In the genomic region with DNA sequence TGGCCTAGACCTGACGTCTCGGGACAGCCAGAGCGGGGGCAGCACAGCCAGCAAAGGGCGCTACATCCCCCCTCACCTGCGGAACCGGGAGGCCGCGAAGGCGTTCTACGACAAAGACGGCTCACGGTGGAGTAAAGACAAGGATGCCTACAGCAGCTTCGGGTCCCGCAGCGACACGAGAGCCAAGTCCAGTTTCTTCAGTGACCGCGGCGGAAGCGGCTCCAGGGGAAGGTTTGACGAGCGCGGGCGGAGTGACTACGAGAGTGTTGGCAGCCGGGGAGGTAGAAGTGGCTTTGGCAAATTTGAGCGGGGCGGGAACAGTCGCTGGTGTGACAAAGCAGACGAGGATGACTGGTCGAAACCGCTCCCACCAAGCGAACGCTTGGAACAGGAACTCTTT, we compare ENCODE assay signal across 18 mouse cellular contexts. TPM values are rescaled to one million over a fixed set of nuclear protein-coding genes. Genes with fewer than 3 reads are reported as not detected.
"Had no signal": no experiment of that assay in that cellular context is flagged by ENCODE, and none has a peak within 500 bp of the region (broad histone marks: within the 10 kb centered on the region; RNA-seq: fewer than 3 reads in every experiment).

No protein-coding gene starts in this region.

- ATAC-seq: midbrain, embryonic 16.5 days had no signal

- H3K27me3 ChIP-seq: limb, embryonic 12.5 days; midbrain, embryonic 12.5 days; neural tube, embryonic 15.5 days had no signal

- DNase-seq: kidney, adult 8-10 months; kidney, postnatal 25 days; layer of hippocampus, adult 9-11 months; layer of hippocampus, postnatal 36 days; lung, adult 18-20 months; right cerebral cortex, postnatal 4 days; spleen, adult 18-20 months had no signal

- H3K4me3 ChIP-seq: limb, embryonic 12.5 days; midbrain, embryonic 12.5 days; neural tube, embryonic 15.5 days had no signal

- H3K4me1 ChIP-seq: limb, embryonic 12.5 days; midbrain, embryonic 12.5 days; neural tube, embryonic 15.5 days had no signal

- H3K27ac ChIP-seq: limb, embryonic 12.5 days; liver, embryonic 14.5 days; midbrain, embryonic 12.5 days; neural tube, embryonic 15.5 days had no signal

- H3K9ac ChIP-seq: limb, embryonic 12.5 days; liver, embryonic 14.5 days; midbrain, embryonic 12.5 days; neural tube, embryonic 15.5 days had no signal

- H3K9me3 ChIP-seq: neural tube, embryonic 15.5 days had no signal

- H3K36me3 ChIP-seq: limb, embryonic 12.5 days; midbrain, embryonic 12.5 days; neural tube, embryonic 15.5 days had no signal

- H3K4me2 ChIP-seq: limb, embryonic 12.5 days; midbrain, embryonic 12.5 days; neural tube, embryonic 15.5 days had no signal

RNA-seq across cellular contexts. Expression of a gene that starts 0.7 kb away (rescaled TPM):
- total RNA-seq: layer of hippocampus, postnatal 36 days; left cerebral cortex, postnatal 25 days; liver, adult 2 months; megakaryocyte-erythroid progenitor cell, adult 5-6 weeks had no signal
- polyA plus RNA-seq: kidney, embryonic 16.5 days; liver, adult 2 months; liver, embryonic 14.5 days; neural tube, embryonic 11.5 days; stomach, embryonic 14.5 days had no signal
